Mouse (Mus musculus) myocyte (in vitro differentiated cells): ENCODE results near the gene Cops7b.

Source experiments
- E2F4 ChIP-seq: IDR thresholded peaks from one replicate; pipeline ENCODE4 v1.6.1; 2011; ENCODE audit warnings: mild to moderate bottlenecking, control low read depth, moderate library complexity; ENCODE audit not compliant: insufficient read depth
- MAX ChIP-seq: IDR thresholded peaks from one replicate; pipeline ENCODE4 v1.6.1; 2011; ENCODE audit warnings: low read depth, mild to moderate bottlenecking, control low read depth
- MYOD1 ChIP-seq, 3 experiments: IDR thresholded peaks; one replicate each; pipeline ENCODE4 v1.6.1; 2011; ENCODE audit warnings: control low read depth in 2 of 3, low read depth in 2 of 3, mild to moderate bottlenecking in 2 of 3, moderate library complexity in 1 of 3; ENCODE audit not compliant: insufficient read length in 2 of 3, control insufficient read depth in 1 of 3
- MYOG ChIP-seq, 3 experiments: IDR thresholded peaks; one replicate each; pipeline ENCODE4 v1.6.1; 2011; ENCODE audit warnings: control low read depth in 2 of 3, low read depth in 2 of 3, mild to moderate bottlenecking in 2 of 3; ENCODE audit not compliant: insufficient read length in 2 of 3, control insufficient read depth in 1 of 3, insufficient read depth in 1 of 3
- POLR2A ChIP-seq: IDR thresholded peaks from one replicate; pipeline ENCODE4 v1.6.1; 2011; ENCODE audit warnings: low read depth, mild to moderate bottlenecking, control low read depth, moderate library complexity; ENCODE audit not compliant: insufficient read length
- POLR2AphosphoS2 ChIP-seq: IDR thresholded peaks from one replicate; pipeline ENCODE4 v1.6.1; 2011; ENCODE audit warnings: low read depth, control low read depth; ENCODE audit not compliant: insufficient read length
- REST ChIP-seq: IDR thresholded peaks from one replicate; pipeline ENCODE4 v1.6.1; 2011; ENCODE audit warnings: mild to moderate bottlenecking, control low read depth, moderate library complexity; ENCODE audit not compliant: insufficient read depth, insufficient read length
- TCF12 ChIP-seq: IDR thresholded peaks from one replicate; pipeline ENCODE4 v1.6.1; 2011; ENCODE audit warnings: mild to moderate bottlenecking, control low read depth; ENCODE audit not compliant: poor library complexity, insufficient read depth, severe bottlenecking
- TCF3 ChIP-seq: IDR thresholded peaks from one replicate; pipeline ENCODE4 v1.6.1; 2011; ENCODE audit warnings: low read depth, control low read depth; ENCODE audit not compliant: insufficient read length
- USF1 ChIP-seq: IDR thresholded peaks from one replicate; pipeline ENCODE4 v1.6.1; 2011; ENCODE audit warnings: low read depth, mild to moderate bottlenecking, control low read depth, moderate library complexity

GRCm38 (mm10) chr1:86632732-86633380 lies 50.2 kb downstream of the Cops7b start:
- no peak for TF ChIP-seq POLR2A
- TF ChIP-seq USF1, result no peak
- TF ChIP-seq MYOD1 (IDR thresholded peaks at IDR 0.05; ENCODE audit: control insufficient read depth in 1 of 3, insufficient read length in 2 of 3, low read depth in 2 of 3), result no peak
- no peak for TF ChIP-seq MAX
- no peak for TF ChIP-seq POLR2AphosphoS2
- TF ChIP-seq TCF3, result no peak
- TF ChIP-seq MYOG (IDR thresholded peaks at IDR 0.05; ENCODE audit: control insufficient read depth in 1 of 3, insufficient read depth in 1 of 3, insufficient read length in 2 of 3, low read depth in 2 of 3), result no peak
- no peak for TF ChIP-seq TCF12
- TF ChIP-seq E2F4, result no peak
- TF ChIP-seq REST, result no peak
